Mouse (Mus musculus): ENCODE data around the gene Serhl.

GRCm38 (mm10) chr15:83150073-83150442 lies 60.8 kb downstream of the Serhl start:
- TF ChIP-seq CTCF (conservative IDR thresholded peaks at IDR 0.05; ENCODE audit: low read length) (no peak), NANOG (IDR thresholded peaks at IDR 0.05; ENCODE audit: borderline replicate concordance, low read length) (no peak)

Data from E14TG2a.4 (cell line).